Mouse (Mus musculus) v-Abl transformed pro-B cells (cell line): Measurements from ENCODE around the gene Tmem240.
"Not testable (repeated sequence)": the region's sequence is repeated elsewhere in the genome, so short reads cannot be mapped to it uniquely, and the experiment has no call there.

Source experiments
- in situ Hi-C, 2 experiments: fragments of 400-800 bp; cut with MboI; formaldehyde crosslinking; loops; one replicate each; pipeline ENCODE4 v1.15.1; 2025; ENCODE audit not compliant: unreplicated experiment in 2 of 2

The Tmem240 gene

GRCm38 (mm10) chr4:155788833-155789232 is 54.2 kb downstream of the Tmem240 start:
- in situ Hi-C loops, result not testable (repeated sequence)

GRCm38 (mm10) chr4:155790021-155790489 is 55.5 kb downstream of the Tmem240 start, which contains the start of gene Ankrd65:
Ankrd65 (plus strand) TSS chr4:155790439.
- in situ Hi-C loops, result no loop called here
